ENCODE assay signal across 10 mouse cellular contexts in the genomic region with DNA sequence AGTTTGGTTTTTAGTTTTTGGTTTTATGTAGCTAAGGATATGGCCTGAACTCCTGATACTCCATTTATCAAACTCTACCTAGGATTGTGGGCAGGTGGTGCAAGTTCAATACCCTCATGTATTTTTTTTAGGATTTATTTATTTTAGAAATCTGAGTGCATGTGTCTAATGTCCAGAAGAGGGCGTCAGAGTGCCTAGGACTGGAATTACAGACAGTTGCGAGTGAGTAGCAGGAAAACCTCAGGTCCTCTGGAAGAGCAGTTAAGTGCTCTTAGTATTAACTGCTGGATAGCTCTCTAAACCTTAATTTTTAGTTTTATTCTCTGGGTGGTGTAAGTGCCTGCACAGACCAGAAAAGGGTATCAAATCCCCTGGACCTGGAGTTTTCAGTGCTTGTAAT. TPM values are rescaled to one million over a fixed set of nuclear protein-coding genes. Genes with fewer than 3 reads are reported as not detected.
DNase-seq lines count a peak whose midpoint lies in the region; ATAC-seq and TF ChIP-seq lines count a peak whose summit lies in the region.
"Had no signal": no experiment of that assay in that cellular context is flagged by ENCODE, and none has a peak within 500 bp of the region (broad histone marks: within the 10 kb centered on the region; RNA-seq: fewer than 3 reads in every experiment).

No protein-coding gene starts in this region.

- DNase-seq in layer of hippocampus, adult 11-12 months (ENCODE audit: low spot score): peak; percentile 21
- no peak for DNase-seq in layer of hippocampus, postnatal 10 days (ENCODE audit: low spot score in 2 of 2)
- peak; percentile 82 for DNase-seq in ZHBTc4 (ENCODE audit: low read depth, low spot score)
- peak; percentile 68 for DNase-seq in lung, postnatal 36 days
- DNase-seq in gastrocnemius, postnatal 25 days: no peak

- peak; percentile 57 for TF ChIP-seq CTCF in E14TG2a.4 (conservative IDR thresholded peaks at IDR 0.05; ENCODE audit: low read length)

- H3K4me1 ChIP-seq in E14TG2a.4 (replicated peaks; ENCODE audit: low read depth, low read length): peaks cover 22% of the 10 kb centered on the region
- H3K4me1 ChIP-seq: stomach, embryonic 15.5 days had no signal

- ATAC-seq in megakaryocyte, adult 5-6 weeks (ENCODE audit: poor library complexity, severe bottlenecking): no peak; the same call in 1 of the 2 replicates
- ATAC-seq: forebrain, embryonic 15.5 days had no signal

- H3K27me3 ChIP-seq in E14TG2a.4 (ENCODE audit: insufficient read depth, low read length): no peaks in the 10 kb centered on the region
- H3K27me3 ChIP-seq: forebrain, embryonic 15.5 days; stomach, embryonic 15.5 days had no signal

- no peaks in the 10 kb centered on the region for H3K9me3 ChIP-seq in E14TG2a.4 (ENCODE audit: low read length)
- H3K9me3 ChIP-seq: forebrain, embryonic 15.5 days; stomach, embryonic 15.5 days had no signal

- no peaks in the 10 kb centered on the region for H3K36me3 ChIP-seq in E14TG2a.4 (ENCODE audit: insufficient read depth, low read length)
- H3K36me3 ChIP-seq: forebrain, embryonic 15.5 days; stomach, embryonic 15.5 days had no signal

- no peak overlapping the region for H3K4me3 ChIP-seq in E14TG2a.4 (replicated peaks; ENCODE audit: low read length)
- H3K4me3 ChIP-seq: forebrain, embryonic 15.5 days; myocyte; stomach, embryonic 15.5 days had no signal

RNA-seq across cellular contexts. Expression of a gene that starts 19.4 kb away (rescaled TPM):
- total RNA-seq in layer of hippocampus, postnatal 10 days (2021): 10 to 100 TPM; 17.4 to 17.5 TPM
- 86.5 and 89.6 TPM in 2 replicates for total RNA-seq in megakaryocyte, adult 5-6 weeks (2015)
- total RNA-seq in megakaryocyte, adult 5-6 weeks (2017): 80.4 and 101 TPM in 2 replicates
- total RNA-seq in gastrocnemius, postnatal 25 days (2021): 10 to 100 TPM; 18.6 to 19.2 TPM

Comparison
In these comparisons a context has a peak if more than half of its experiments do, and no peak if none do; other contexts are left out.
1. DNase-seq: peak in layer of hippocampus, adult 11-12 months (single experiment), ZHBTc4 (single experiment) and lung, postnatal 36 days (single experiment); none in layer of hippocampus, postnatal 10 days (0 of 2) and gastrocnemius, postnatal 25 days (single experiment).
2. RNA of a gene that starts 19.4 kb away (total RNA-seq): 80.4 to 101 TPM in megakaryocyte, adult 5-6 weeks; 18.6 to 19.2 TPM in gastrocnemius, postnatal 25 days and 17.4 to 17.5 TPM in layer of hippocampus, postnatal 10 days; every median in the first group is over 4 times any median in the second.